Mouse (Mus musculus) frontal cortex, postnatal 10 days (tissue): Measurements from ENCODE around the gene Zfyve21.

Experiments
- DNase-seq, 2 experiments: peaks; one replicate each; pipeline ENCODE4 v3.0.0; 2022; ENCODE audit warnings: low spot score in 2 of 2, mixed read lengths in 1 of 2

The Zfyve21 gene

GRCm38 (mm10) chr12:111843470-111843869 is 29.5 kb downstream of the Zfyve21 start:
- DNase-seq: no peak

GRCm38 (mm10) chr12:111845953-111846352 is 32.0 kb downstream of the Zfyve21 start:
- no peak for DNase-seq

- no peak for DNase-seq
Measured at GRCm38 (mm10) chr12:111846815-111847214, 32.8 kb downstream of the Zfyve21 start.

- no peak for DNase-seq
Measured at GRCm38 (mm10) chr12:111848300-111848798, 34.4 kb downstream of the Zfyve21 start.

GRCm38 (mm10) chr12:111851235-111851634 is 37.3 kb downstream of the Zfyve21 start:
- DNase-seq: no peak

- DNase-seq: no peak
Measured at GRCm38 (mm10) chr12:111851745-111852144, 37.8 kb downstream of the Zfyve21 start.

- no peak for DNase-seq
Measured at GRCm38 (mm10) chr12:111853011-111853436, 39.1 kb downstream of the Zfyve21 start.

GRCm38 (mm10) chr12:111853546-111853945 is 39.6 kb downstream of the Zfyve21 start:
- no peak for DNase-seq

GRCm38 (mm10) chr12:111855448-111855847 is 41.5 kb downstream of the Zfyve21 start:
- no peak for DNase-seq

GRCm38 (mm10) chr12:111864206-111864824 is 50.3 kb downstream of the Zfyve21 start:
- no peak for DNase-seq

GRCm38 (mm10) chr12:111869806-111870205 is 55.8 kb downstream of the Zfyve21 start:
- DNase-seq: no peak

GRCm38 (mm10) chr12:111870811-111871210 is 56.8 kb downstream of the Zfyve21 start:
- no peak for DNase-seq

- DNase-seq: no peak
Measured at GRCm38 (mm10) chr12:111872079-111872478, 58.1 kb downstream of the Zfyve21 start.

GRCm38 (mm10) chr12:111874601-111875140 is 60.7 kb downstream of the Zfyve21 start:
- DNase-seq: no peak

GRCm38 (mm10) chr12:111875499-111875898 is 61.5 kb downstream of the Zfyve21 start:
- DNase-seq: no peak

- peak in 1 of 2 experiments; percentile 73 for DNase-seq
Measured at GRCm38 (mm10) chr12:111878213-111878612, 64.2 kb downstream of the Zfyve21 start.
